Mouse (Mus musculus): ENCODE measurements around the gene Inip.

GRCm38 (mm10) chr4:59818498-59818897 is 17.1 kb upstream of the Inip start:
- TF ChIP-seq CTCF (conservative IDR thresholded peaks at IDR 0.05; ENCODE audit: insufficient read depth, insufficient read length, low read depth, low read length) (no peak), POLR2A (IDR thresholded peaks at IDR 0.05; ENCODE audit: low read depth, low read length) (no peak)

All from kidney, adult 2 months (tissue).